24 mouse cellular contexts compared by ENCODE assay signal in the genomic region with DNA sequence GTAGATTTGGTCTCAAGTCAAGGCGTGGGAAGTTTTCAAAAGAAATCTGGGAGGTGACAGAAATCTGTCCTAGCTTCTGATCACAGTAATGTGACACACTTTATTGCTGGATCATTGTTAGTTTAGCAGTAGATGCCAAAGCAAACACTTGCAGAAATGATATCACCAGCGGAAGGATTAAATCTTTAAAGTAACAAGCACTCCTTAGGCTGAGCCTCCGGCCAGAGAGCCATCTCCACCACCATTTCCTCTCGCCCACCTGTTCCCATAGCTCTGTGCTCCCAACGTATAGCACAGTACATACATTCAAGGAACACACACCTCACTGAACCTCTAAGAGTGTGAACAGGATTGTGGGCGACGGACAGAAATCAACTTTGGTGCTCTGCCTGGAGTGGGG.
A peak's percentile ranks its signal among the peaks of the same experiment; 100 is the strongest.
DNase-seq lines count a peak whose midpoint lies in the region; ATAC-seq and TF ChIP-seq lines count a peak whose summit lies in the region.
"Had no signal": no experiment of that assay in that cellular context is flagged by ENCODE, and none has a peak within 500 bp of the region (broad histone marks: within the 10 kb centered on the region; RNA-seq: fewer than 3 reads in every experiment).

No protein-coding gene starts in this region.

- no peak overlapping the region for H3K4me3 ChIP-seq in heart, postnatal 0 days (ENCODE audit: low read depth, low read length)
- no peak overlapping the region for H3K4me3 ChIP-seq in C2C12 (ENCODE audit: insufficient read depth, poor library complexity, severe bottlenecking)
- H3K4me3 ChIP-seq: embryonic facial prominence, embryonic 13.5 days; gastrocnemius, adult 2 months; hindbrain, embryonic 10.5 days; left cerebral cortex, adult 2 months; limb, embryonic 10.5 days had no signal

- H3K36me3 ChIP-seq in heart, postnatal 0 days (replicated peaks; ENCODE audit: control insufficient read depth, insufficient read depth, low read length): no peaks in the 10 kb centered on the region
- H3K36me3 ChIP-seq in C2C12 (ENCODE audit: control insufficient read depth, insufficient read depth): peaks cover 13% of the 10 kb centered on the region
- H3K36me3 ChIP-seq: embryonic facial prominence, embryonic 13.5 days; hindbrain, embryonic 10.5 days; limb, embryonic 10.5 days had no signal

- ATAC-seq in heart, postnatal 0 days (ENCODE audit: insufficient read depth, low read depth): no peak
- ATAC-seq: activated CD4-positive, CD25-positive, alpha-beta regulatory T cell, adult 4 months; CD4-positive, CD25-positive, alpha-beta regulatory T cell, adult 4 months; forebrain, postnatal 0 days; hindbrain, postnatal 0 days; midbrain, embryonic 16.5 days had no signal

- no peaks in the 10 kb centered on the region for H3K9me3 ChIP-seq in heart, postnatal 0 days (replicated peaks; ENCODE audit: control insufficient read depth, low read length)
- H3K9me3 ChIP-seq: embryonic facial prominence, embryonic 13.5 days; hindbrain, embryonic 10.5 days; limb, embryonic 10.5 days had no signal

- peaks cover 14% of the 10 kb centered on the region for H3K79me3 ChIP-seq in C2C12 (ENCODE audit: low read depth)

- H3K4me1 ChIP-seq in heart, postnatal 0 days (ENCODE audit: control insufficient read depth, insufficient read depth): peaks cover 6% of the 10 kb centered on the region; the same call in 1 of the 2 replicates
- H3K4me1 ChIP-seq: hindbrain, embryonic 10.5 days; limb, embryonic 10.5 days had no signal

- no peak for TF ChIP-seq EP300 in heart, postnatal 0 days (IDR thresholded peaks at IDR 0.05; ENCODE audit: low read depth)

- intact Hi-C loops in heart, postnatal 25 days (cut with DNase I): no loop called here

- WGBS in heart, postnatal 0 days: 65% methylated on average over 7 of the region's 7 CpGs

- H3K9ac ChIP-seq in heart, postnatal 0 days (replicated peaks; ENCODE audit: low read depth, low read length): no peak overlapping the region
- H3K9ac ChIP-seq: embryonic facial prominence, embryonic 13.5 days; forebrain, postnatal 0 days had no signal

- DNase-seq in heart, postnatal 0 days (ENCODE audit: low spot score): no peak
- no peak for DNase-seq in heart, postnatal 25 days (ENCODE audit: low spot score)
- DNase-seq in fat pad, adult 2 months (ENCODE audit: extremely low read depth, low read depth, low spot score): peak; percentile 11
- peak; percentile 39 for DNase-seq in lung, postnatal 25 days (ENCODE audit: low spot score)
- DNase-seq in spleen, postnatal 4 days (ENCODE audit: low spot score in 2 of 2): no peak
- no peak for DNase-seq in right cerebral cortex, postnatal 14 days
- DNase-seq in cerebellum, postnatal 10 days: no peak
- DNase-seq: adrenal gland, postnatal 10 days; cerebellum, adult 9-11 months; forebrain, postnatal 0 days; gastrocnemius, adult 2 months; kidney, adult 2 months; kidney, postnatal 25 days; thymus, postnatal 36 days had no signal

- no peak for TF ChIP-seq CTCF in heart, postnatal 0 days (IDR thresholded peaks at IDR 0.05; ENCODE audit: low read depth)
- no peak for TF ChIP-seq CTCF in C2C12 (IDR thresholded peaks at IDR 0.05; ENCODE audit: control insufficient read depth, insufficient read depth, insufficient read length)

- no peak overlapping the region for H3K27ac ChIP-seq in heart, postnatal 0 days (ENCODE audit: low read depth)
- H3K27ac ChIP-seq: embryonic facial prominence, embryonic 13.5 days; gastrocnemius, adult 2 months; hindbrain, embryonic 10.5 days; hindbrain, postnatal 0 days; left cerebral cortex, adult 2 months; limb, embryonic 10.5 days had no signal

- no peaks in the 10 kb centered on the region for H3K27me3 ChIP-seq in heart, postnatal 0 days (ENCODE audit: control insufficient read depth, insufficient read depth, low read length)
- H3K27me3 ChIP-seq in C2C12 (ENCODE audit: control insufficient read depth, insufficient read depth, insufficient read length): no peaks in the 10 kb centered on the region
- H3K27me3 ChIP-seq: embryonic facial prominence, embryonic 13.5 days had no signal

- H3ac ChIP-seq in C2C12 (ENCODE audit: control insufficient read depth, insufficient read length, low read depth): peak overlapping the region; percentile 2

- peak overlapping the region; percentile 11; the same call in 1 of the 2 replicates for H3K4me2 ChIP-seq in heart, postnatal 0 days (ENCODE audit: low read depth, low read length)
- H3K4me2 ChIP-seq: embryonic facial prominence, embryonic 13.5 days; liver, embryonic 11.5 days had no signal

- H3K79me2 ChIP-seq in C2C12 (ENCODE audit: control insufficient read depth, insufficient read depth): peaks cover 60% of the 10 kb centered on the region

TF ChIP-seq in C2C12, 6 proteins besides CTCF, POLR2A, EP300 and RAD21:
- TF ChIP-seq MAX (IDR thresholded peaks at IDR 0.05) (no peak), MYOD1 (IDR thresholded peaks at IDR 0.05; ENCODE audit: control insufficient read depth, insufficient read length, low read depth) (peak; percentile 77)
TF ChIP-seq in C2C12: peak in this region for 1.

Comparison
In these comparisons a context has a peak if more than half of its experiments do, and no peak if none do; other contexts are left out.
1. DNase-seq: peak in fat pad, adult 2 months (single experiment) and lung, postnatal 25 days (single experiment); none in heart, postnatal 0 days (single experiment), heart, postnatal 25 days (single experiment), spleen, postnatal 4 days (0 of 2), right cerebral cortex, postnatal 14 days (single experiment) and cerebellum, postnatal 10 days (0 of 2).